In the genomic region with DNA sequence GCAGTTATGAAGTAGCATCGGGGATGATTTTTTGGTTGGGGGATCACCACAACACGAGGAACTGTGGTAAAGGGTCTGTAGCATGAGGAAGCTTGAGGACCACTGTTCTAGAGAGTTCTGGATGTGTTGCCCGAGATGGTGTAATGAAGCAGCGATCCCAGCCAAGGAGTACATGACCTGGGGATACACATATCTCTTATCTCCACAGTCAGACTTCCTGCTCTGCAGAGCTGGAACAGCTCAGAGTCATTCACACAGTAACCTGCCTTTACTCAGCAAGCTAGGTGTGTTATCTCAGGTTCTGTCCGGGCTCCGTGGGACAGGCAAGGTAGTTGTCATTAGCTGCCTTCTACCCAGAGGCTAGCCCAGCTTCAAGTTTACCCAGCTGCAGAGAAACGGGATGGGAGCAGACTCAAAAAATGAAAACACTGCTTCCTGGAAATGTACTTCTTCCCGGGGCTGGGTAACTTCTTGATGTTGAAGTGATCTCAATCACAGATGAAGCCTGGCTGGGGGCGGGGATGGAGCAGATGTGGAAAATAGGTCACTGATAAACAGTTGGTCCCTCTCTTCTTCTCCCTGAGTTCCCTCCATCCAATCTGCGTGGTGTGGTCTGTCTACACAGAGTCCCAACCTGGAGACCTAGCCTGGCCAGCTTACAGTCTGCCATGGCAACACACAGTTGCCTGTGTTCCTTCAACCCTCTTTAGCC, we compare ENCODE assay signal across 11 mouse cellular contexts. TPM values are rescaled to one million over a fixed set of nuclear protein-coding genes. Genes with fewer than 3 reads are reported as not detected.
A peak's percentile ranks its signal among the peaks of the same experiment; 100 is the strongest.
DNase-seq lines count a peak whose midpoint lies in the region; ATAC-seq and TF ChIP-seq lines count a peak whose summit lies in the region.
"Had no signal": no experiment of that assay in that cellular context is flagged by ENCODE, and none has a peak within 500 bp of the region (broad histone marks: within the 10 kb centered on the region; RNA-seq: fewer than 3 reads in every experiment).

No protein-coding gene starts in this region.

- no peak overlapping the region for H3K4me2 ChIP-seq in lung, postnatal 0 days (replicated peaks; ENCODE audit: low read depth, low read length)
- no peak overlapping the region for H3K4me2 ChIP-seq in heart, embryonic 11.5 days
- no peak overlapping the region for H3K4me2 ChIP-seq in forebrain, embryonic 11.5 days (ENCODE audit: low read depth, low read length, severe bottlenecking)
- H3K4me2 ChIP-seq: embryonic facial prominence, embryonic 15.5 days; lung, embryonic 14.5 days had no signal

- no peak for ATAC-seq in lung, postnatal 0 days
- ATAC-seq in heart, embryonic 11.5 days (replicated peaks; ENCODE audit: insufficient number of reproducible peaks, low FRiP score, low TSS enrichment) = no peak
- no peak for ATAC-seq in forebrain, embryonic 11.5 days (replicated peaks; ENCODE audit: low FRiP score)

- TF ChIP-seq CTCF in lung, postnatal 0 days (IDR thresholded peaks at IDR 0.05) = no peak

- no peak overlapping the region for H3K9ac ChIP-seq in lung, postnatal 0 days (replicated peaks; ENCODE audit: low read depth)
- H3K9ac ChIP-seq in heart, embryonic 11.5 days (ENCODE audit: low read depth, low read length) = no peak overlapping the region
- H3K9ac ChIP-seq in forebrain, embryonic 11.5 days (ENCODE audit: low read length) = no peak overlapping the region
- H3K9ac ChIP-seq: embryonic facial prominence, embryonic 15.5 days; lung, embryonic 14.5 days had no signal

- WGBS in lung, postnatal 0 days = 34% methylated on average over 10 of the region's 10 CpGs
- 47% methylated on average over 10 of the region's 10 CpGs for WGBS in heart, embryonic 11.5 days (ENCODE audit: insufficient replicate concordance)
- 87% methylated on average over 10 of the region's 10 CpGs for WGBS in forebrain, embryonic 11.5 days

- no peak for TF ChIP-seq EP300 in lung, postnatal 0 days (IDR thresholded peaks at IDR 0.05)

- no peaks in the 10 kb centered on the region for H3K9me3 ChIP-seq in lung, postnatal 0 days (ENCODE audit: low read length)
- no peaks in the 10 kb centered on the region for H3K9me3 ChIP-seq in heart, embryonic 11.5 days (replicated peaks; ENCODE audit: control insufficient read depth, low read length)
- H3K9me3 ChIP-seq in forebrain, embryonic 11.5 days (ENCODE audit: control insufficient read depth, low read length) = no peaks in the 10 kb centered on the region
- H3K9me3 ChIP-seq: embryonic facial prominence, embryonic 15.5 days had no signal

- H3K27me3 ChIP-seq in lung, postnatal 0 days (replicated peaks; ENCODE audit: insufficient read depth, low read length) = no peaks in the 10 kb centered on the region
- H3K27me3 ChIP-seq in heart, embryonic 11.5 days (ENCODE audit: control insufficient read depth, insufficient read depth, low read length) = no peaks in the 10 kb centered on the region
- H3K27me3 ChIP-seq in forebrain, embryonic 11.5 days (ENCODE audit: control insufficient read depth, insufficient read depth, low read length) = no peaks in the 10 kb centered on the region
- H3K27me3 ChIP-seq: embryonic facial prominence, embryonic 15.5 days had no signal

- H3K36me3 ChIP-seq in lung, postnatal 0 days (ENCODE audit: insufficient read depth, low read length) = no peaks in the 10 kb centered on the region
- H3K36me3 ChIP-seq in heart, embryonic 11.5 days (ENCODE audit: control insufficient read depth, insufficient read depth, low read length) = peaks cover 3% of the 10 kb centered on the region; the same call in 1 of the 2 replicates
- no peaks in the 10 kb centered on the region for H3K36me3 ChIP-seq in forebrain, embryonic 11.5 days (ENCODE audit: control insufficient read depth, insufficient read depth, low read length)

- H3K27ac ChIP-seq in lung, postnatal 0 days (ENCODE audit: low read length) = no peak overlapping the region
- H3K27ac ChIP-seq in heart, embryonic 11.5 days (ENCODE audit: low read depth, low read length) = peak overlapping the region; percentile 38; the same call in 1 of the 2 replicates
- no peak overlapping the region for H3K27ac ChIP-seq in forebrain, embryonic 11.5 days (ENCODE audit: low read depth, low read length)
- H3K27ac ChIP-seq: embryonic facial prominence, embryonic 15.5 days had no signal

- DNase-seq in lung, postnatal 25 days (ENCODE audit: low spot score) = peak; percentile 37
- no peak for DNase-seq in lung, postnatal 0 days (ENCODE audit: low spot score)
- DNase-seq in induced T-regulatory cell, adult 2 months (ENCODE audit: low read depth) = peak; percentile 63
- no peak for DNase-seq in forebrain, embryonic 11.5 days (ENCODE audit: low spot score)
- no peak for DNase-seq in spleen, postnatal 36 days (ENCODE audit: low spot score in 2 of 2)
- DNase-seq in liver = no peak
- DNase-seq: cerebellum, postnatal 14 days; kidney, adult 18-20 months; lung, embryonic 14.5 days had no signal

- peaks cover 30% of the 10 kb centered on the region for H3K4me1 ChIP-seq in lung, postnatal 0 days (ENCODE audit: insufficient read depth, low read depth, low read length)
- H3K4me1 ChIP-seq in heart, embryonic 11.5 days (ENCODE audit: control insufficient read depth, insufficient read depth, low read length) = peaks cover 11% of the 10 kb centered on the region
- H3K4me1 ChIP-seq in forebrain, embryonic 11.5 days (replicated peaks; ENCODE audit: control insufficient read depth, insufficient read depth, low read length) = no peaks in the 10 kb centered on the region

- H3K4me3 ChIP-seq in lung, postnatal 0 days (ENCODE audit: low read depth, low read length) = no peak overlapping the region
- no peak overlapping the region for H3K4me3 ChIP-seq in heart, embryonic 11.5 days (ENCODE audit: low read depth, low read length)
- H3K4me3 ChIP-seq in forebrain, embryonic 11.5 days (ENCODE audit: low read depth, low read length) = no peak overlapping the region
- H3K4me3 ChIP-seq: embryonic facial prominence, embryonic 15.5 days had no signal

RNA-seq across cellular contexts. Expression of a gene that starts 42.2 kb away (rescaled TPM):
- 1.2 and 1.4 TPM in 2 replicates for polyA plus RNA-seq in lung, postnatal 0 days (2015; fragmentation: Nextera tagmentation; extraction: Ambion mirVana)
- 0.49 and 0.62 TPM in 2 replicates for polyA plus RNA-seq in heart, embryonic 11.5 days (2014; fragmentation: Nextera tagmentation; extraction: Ambion mirVana)
- 0.31 TPM in 2 replicates for polyA plus RNA-seq in forebrain, embryonic 11.5 days (2014; fragmentation: Nextera tagmentation; extraction: Ambion mirVana)

RNA-seq across cellular contexts. Expression of a gene that starts 45.5 kb away (rescaled TPM):
- 27.9 and 28.6 TPM in 2 replicates for polyA plus RNA-seq in lung, postnatal 0 days (2015; fragmentation: Nextera tagmentation; extraction: Ambion mirVana)
- polyA plus RNA-seq in heart, embryonic 11.5 days (2014; fragmentation: Nextera tagmentation; extraction: Ambion mirVana) = 4.5 and 6.7 TPM in 2 replicates
- polyA plus RNA-seq in forebrain, embryonic 11.5 days (2014; fragmentation: Nextera tagmentation; extraction: Ambion mirVana) = 1.3 and 1.5 TPM in 2 replicates

Comparison
In these comparisons a context has a peak if more than half of its experiments do, and no peak if none do; other contexts are left out.
1. DNase-seq: peak in lung, postnatal 25 days (single experiment) and induced T-regulatory cell, adult 2 months (single experiment); none in lung, postnatal 0 days (single experiment), forebrain, embryonic 11.5 days (single experiment), spleen, postnatal 36 days (0 of 2) and liver (single experiment).